Mouse (Mus musculus) skeletal muscle tissue, adult 2 months (tissue): ENCODE results near the gene Gpr63.
"Not testable (repeated sequence)": the region's sequence is repeated elsewhere in the genome, so short reads cannot be mapped to it uniquely, and the experiment has no call there.

Source experiments
- DNase-seq: peaks from one replicate; pipeline ENCODE4 v3.0.0-alpha.2; 2012; ENCODE audit warnings: low read depth, low spot score

The Gpr63 gene

GRCm38 (mm10) chr4:24966299-24966991 is at the start of gene Gpr63:
Gene Gpr63 (plus strand): TSS chr4:24966407.
- DNase-seq = peak; percentile 18

GRCm38 (mm10) chr4:24920006-24920577 is 46.1 kb upstream of the Gpr63 start:
- DNase-seq = no peak

GRCm38 (mm10) chr4:24924726-24925125 is 41.5 kb upstream of the Gpr63 start:
- no peak for DNase-seq

DNA sequence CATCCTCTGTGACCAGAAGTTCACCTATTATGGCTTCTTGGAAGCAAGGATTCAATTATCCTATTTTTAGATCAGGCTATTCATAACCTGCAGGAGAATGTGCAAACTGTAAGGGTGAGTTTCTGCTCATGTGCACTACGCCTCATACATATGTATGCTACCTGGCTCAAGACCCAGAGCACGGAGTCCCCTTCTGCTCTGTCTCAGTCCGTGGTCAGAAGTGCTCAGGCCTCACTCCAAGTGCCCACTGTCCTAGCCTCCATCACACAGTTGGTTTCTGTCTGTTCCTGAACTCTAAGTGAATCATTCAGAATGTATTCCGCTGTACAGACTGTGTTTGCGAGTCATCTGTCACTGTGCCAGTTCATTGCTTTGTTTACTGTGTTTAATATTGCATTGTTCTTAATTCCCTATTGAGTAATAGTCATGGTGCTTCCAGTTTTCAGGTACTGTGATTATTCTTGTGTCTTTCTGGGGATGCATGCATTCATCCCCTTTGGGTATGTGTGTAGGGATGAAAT is 37.9 kb upstream of the Gpr63 start:
- no peak for DNase-seq

DNA sequence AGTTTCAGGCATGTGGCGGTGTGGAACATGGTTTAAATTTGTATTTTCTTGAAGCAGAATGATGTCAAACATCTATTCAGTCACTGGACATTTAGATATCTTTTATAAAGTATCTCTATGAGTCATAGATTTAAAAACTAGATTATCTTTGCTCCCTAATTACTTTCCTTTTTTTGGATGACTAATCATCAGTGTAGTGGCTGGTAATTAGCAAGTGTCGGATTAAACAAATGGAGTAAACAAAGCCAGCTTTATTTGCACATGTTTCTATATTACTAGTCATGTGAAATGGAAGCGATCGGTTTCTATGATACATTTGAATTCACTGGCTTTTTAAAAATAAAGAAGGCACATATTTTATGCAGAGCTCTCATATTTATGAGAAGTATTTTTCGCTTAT is 37.3 kb upstream of the Gpr63 start:
- no peak for DNase-seq

DNA sequence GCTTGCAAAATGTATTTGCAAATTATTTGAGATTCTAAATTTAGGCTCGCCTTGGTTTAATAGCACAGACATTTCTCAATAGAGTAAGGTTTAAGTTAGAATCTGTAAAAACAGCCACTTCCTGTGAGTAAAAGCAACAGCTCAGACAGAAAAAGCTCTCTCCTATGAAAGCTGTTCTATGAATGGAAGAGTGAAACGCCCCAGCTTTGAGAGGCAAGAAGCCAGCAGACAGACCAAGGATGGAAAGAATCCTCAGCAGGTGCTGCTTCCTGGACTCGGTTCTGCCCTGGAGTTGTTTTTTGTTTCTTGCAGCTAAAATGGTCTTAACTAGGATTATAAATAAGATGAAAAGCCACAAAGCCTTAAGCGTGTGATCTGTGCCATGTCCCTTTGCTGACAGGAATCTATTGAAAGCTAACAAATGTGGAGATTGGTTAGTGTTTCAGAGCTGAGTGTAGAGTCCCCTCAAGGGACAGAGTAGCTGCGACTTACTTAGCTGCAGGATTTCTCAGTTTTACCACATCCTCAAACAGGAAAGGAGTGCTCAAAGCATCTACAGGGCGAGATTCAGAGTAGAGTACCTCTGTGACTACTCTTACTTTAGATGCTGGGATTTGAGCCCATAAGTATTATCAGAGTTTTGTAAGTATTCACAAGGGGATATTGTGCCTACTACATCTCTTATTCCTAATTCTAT is 23.3 kb upstream of the Gpr63 start:
- no peak for DNase-seq

DNA sequence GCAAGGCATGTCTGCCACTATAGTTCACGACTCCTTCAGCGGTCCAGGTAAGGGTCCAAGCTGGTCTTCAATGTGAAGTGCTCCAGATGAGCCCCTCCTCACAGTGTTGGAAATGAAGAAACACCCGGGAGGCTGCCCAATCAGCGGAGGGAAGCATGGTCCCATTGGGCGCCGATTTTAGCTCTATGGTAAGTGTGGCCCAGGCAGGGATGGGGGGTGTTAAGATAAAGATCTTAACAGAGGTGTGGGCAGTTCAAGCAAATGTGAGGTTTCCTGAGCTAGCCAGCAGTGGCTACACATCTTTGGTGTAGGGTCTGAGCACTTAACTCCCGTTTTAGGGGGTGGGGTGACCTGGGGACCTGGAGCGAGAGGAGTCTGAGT is 299 bp upstream of the Gpr63 start:
- DNase-seq = no peak

GRCm38 (mm10) chr4:24967251-24967650 is 1.0 kb downstream of the Gpr63 start:
- no peak for DNase-seq

DNA sequence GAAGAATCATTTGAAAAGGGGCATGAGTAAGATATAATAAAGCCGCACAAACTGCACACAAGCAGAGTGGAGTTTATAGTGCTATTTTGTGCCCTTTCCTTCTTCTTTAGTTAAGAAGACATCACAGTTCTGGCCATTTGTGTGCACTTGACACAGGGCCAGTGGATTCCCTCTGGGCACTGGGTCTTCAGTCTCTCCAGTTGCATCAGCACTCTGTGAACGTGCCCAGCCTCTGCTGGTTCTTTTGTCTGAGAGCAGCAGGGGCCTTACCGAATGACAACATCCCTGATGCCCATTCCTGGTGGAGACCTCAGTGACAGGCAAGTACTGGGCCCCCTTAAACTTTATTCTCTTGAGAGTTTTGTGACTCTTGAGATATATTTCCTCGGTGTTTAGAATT is 12.4 kb downstream of the Gpr63 start:
- no peak for DNase-seq

GRCm38 (mm10) chr4:24985612-24986011 is 19.4 kb downstream of the Gpr63 start:
- DNase-seq = no peak

GRCm38 (mm10) chr4:24991475-24991874 is 25.3 kb downstream of the Gpr63 start:
- DNase-seq = no peak

GRCm38 (mm10) chr4:25009328-25009727 is 43.1 kb downstream of the Gpr63 start:
- DNase-seq = not testable (repeated sequence)

DNA sequence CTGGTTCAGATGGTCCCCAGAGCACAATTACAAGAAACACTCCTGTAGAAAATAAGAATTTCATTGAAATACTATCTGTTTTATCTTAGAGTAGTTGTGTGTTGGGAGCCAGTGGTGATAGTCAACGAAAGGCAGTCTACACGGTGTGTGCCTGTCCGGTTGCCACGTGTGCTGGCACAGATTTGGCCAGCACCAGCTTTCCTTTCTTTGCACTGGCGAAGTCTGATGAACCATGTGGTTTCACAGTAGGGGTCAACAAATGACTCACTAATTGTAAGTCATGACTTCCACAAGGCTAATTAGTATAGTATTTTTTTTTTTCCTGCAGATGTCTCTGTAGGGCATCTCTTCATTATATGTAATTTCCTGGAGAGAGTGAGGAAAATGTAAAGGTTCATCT is 45.6 kb downstream of the Gpr63 start:
- no peak for DNase-seq

DNA sequence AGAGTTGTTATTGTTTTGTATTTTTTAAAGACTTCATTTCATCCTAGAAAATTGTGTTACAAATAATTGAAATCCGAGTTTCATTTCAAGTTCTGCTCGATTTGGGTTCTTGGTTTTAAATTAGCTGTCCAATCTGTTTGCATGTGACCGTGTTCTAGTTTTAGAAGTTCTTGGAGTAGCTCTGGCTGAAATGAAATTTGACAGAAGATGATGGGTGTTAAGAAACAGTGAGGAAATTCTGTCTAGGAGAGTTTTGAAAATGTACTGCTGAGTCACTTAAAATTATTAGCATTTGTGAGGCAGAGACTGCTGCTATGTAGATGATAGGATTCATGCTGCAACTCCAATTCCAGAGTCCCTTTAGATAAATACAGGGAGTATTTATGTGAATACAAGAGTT is 46.5 kb downstream of the Gpr63 start:
- DNase-seq = no peak

DNA sequence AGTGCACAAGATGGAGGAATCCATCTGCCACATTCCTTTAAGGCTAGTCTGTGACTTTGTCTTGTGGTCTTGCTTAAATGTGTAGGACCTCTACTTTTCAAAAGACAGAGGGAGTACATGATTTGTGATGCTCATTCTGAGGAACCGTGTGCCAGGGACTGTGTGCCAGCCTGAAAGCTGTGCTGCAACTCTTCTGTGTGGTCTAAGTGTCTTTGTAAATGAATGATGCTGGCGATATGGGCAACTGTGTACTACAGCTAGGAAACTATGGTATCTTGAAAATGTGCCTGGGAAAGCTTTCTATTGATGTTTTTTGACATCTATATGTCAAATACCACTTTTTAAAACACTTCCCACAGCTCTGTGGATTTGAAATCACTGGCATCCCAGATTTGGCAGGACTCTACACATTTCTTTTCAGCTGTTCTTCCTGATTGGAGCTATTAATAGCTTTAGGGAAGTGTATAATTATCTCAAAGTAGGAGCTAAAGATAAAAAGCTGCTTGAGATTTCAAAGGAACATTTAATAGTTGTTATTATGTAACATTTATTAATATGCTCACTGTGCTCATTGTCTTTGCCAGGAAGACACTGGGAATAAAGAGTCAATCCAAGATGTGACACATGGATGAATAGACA is 48.9 kb downstream of the Gpr63 start:
- DNase-seq = no peak

DNA sequence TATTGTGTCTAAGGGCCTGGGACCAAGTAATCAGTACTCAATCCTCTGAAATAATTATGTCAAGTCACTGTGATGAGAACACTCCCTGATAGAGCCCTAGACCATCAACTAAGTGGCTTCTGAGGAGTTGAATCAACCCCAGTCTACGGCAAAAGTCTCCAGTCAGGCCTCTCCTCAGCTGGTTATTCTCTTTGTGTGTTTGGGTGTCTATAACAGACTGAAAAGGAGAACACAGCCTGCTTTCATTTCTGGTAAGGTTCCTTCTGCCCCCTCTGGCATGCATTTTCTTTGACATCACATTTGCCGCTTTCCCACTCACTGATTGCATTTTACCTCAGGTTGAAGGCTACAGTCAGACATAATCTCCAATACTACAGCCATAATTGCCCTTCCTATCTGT is 62.0 kb downstream of the Gpr63 start:
- no peak for DNase-seq

DNA sequence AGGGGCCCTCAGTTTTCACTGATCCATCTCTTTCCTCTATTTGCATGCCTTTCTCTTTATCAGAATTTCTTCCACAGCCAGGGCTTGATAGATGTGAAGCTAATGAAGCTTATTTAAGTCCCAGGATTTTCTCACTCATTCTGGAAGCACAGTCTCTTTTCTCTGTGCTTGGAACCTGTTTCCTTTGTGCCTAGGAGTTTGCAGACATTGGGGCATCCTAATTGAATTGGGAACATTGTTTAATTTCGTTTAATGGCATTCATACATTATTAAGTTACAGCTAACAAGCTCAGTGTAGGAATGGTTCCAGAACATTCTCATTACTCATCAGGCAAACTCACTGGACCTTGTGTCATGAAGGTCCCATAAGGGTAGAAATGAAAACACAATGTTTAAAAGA is 62.5 kb downstream of the Gpr63 start:
- DNase-seq = no peak

GRCm38 (mm10) chr4:25029875-25030274 is 63.7 kb downstream of the Gpr63 start:
- DNase-seq = no peak

GRCm38 (mm10) chr4:25035158-25035791 is 69.1 kb downstream of the Gpr63 start:
- no peak for DNase-seq

- no peak for DNase-seq
These were observed 69.6 kb downstream of the Gpr63 start for GRCm38 (mm10) chr4:25035806-25036205.

DNA sequence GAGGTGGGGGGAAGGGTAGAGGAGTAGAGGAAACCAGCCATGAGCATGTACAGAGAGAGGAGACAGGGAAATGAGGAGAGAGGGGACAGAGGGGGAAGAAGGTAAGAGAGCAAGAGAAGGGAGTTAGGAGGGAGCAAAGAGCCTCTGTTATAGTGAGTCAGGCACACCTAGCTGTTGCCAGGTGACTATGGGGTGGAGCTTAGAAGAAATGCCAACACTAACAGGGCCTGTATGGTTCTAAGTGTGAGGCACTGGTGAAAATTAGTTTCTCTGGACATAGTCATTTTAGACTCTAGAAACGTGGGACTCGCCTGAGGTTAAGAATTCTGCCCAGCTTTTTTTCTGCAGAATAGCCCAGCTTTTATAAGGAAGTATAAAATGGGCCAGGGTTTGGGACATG is 71.1 kb downstream of the Gpr63 start:
- DNase-seq = no peak

- DNase-seq = not testable (repeated sequence)
These were observed 89.3 kb downstream of the Gpr63 start for GRCm38 (mm10) chr4:25055541-25055940.
